ENCODE assay signal across 11 mouse cellular contexts in genomic region chr10:75568441-75568840, GRCm38 (mm10). TPM values are rescaled to one million over a fixed set of nuclear protein-coding genes. Genes with fewer than 3 reads are reported as not detected.
DNase-seq lines count a peak whose midpoint lies in the region; ATAC-seq and TF ChIP-seq lines count a peak whose summit lies in the region.
"Had no signal": no experiment of that assay in that cellular context is flagged by ENCODE, and none has a peak within 500 bp of the region (broad histone marks: within the 10 kb centered on the region; RNA-seq: fewer than 3 reads in every experiment).

No protein-coding gene starts in this region.

- no peaks in the 10 kb centered on the region for H3K36me3 ChIP-seq in hindbrain, embryonic 13.5 days
- no peaks in the 10 kb centered on the region for H3K36me3 ChIP-seq in hindbrain, embryonic 11.5 days (ENCODE audit: control insufficient read depth, insufficient read depth, low read length)
- no peaks in the 10 kb centered on the region for H3K36me3 ChIP-seq in embryonic facial prominence, embryonic 14.5 days (ENCODE audit: control insufficient read depth, insufficient read depth, low read length)
- no peaks in the 10 kb centered on the region for H3K36me3 ChIP-seq in kidney, embryonic 15.5 days
- peaks cover 7% of the 10 kb centered on the region for H3K36me3 ChIP-seq in small intestine, adult 2 months (ENCODE audit: control insufficient read depth, insufficient read depth, low read length)

- H3K4me1 ChIP-seq in hindbrain, embryonic 13.5 days (replicated peaks): no peaks in the 10 kb centered on the region
- no peaks in the 10 kb centered on the region for H3K4me1 ChIP-seq in hindbrain, embryonic 11.5 days (replicated peaks; ENCODE audit: control insufficient read depth, insufficient read depth, low read length)
- H3K4me1 ChIP-seq in embryonic facial prominence, embryonic 14.5 days (ENCODE audit: control insufficient read depth, insufficient read depth, low read length): no peaks in the 10 kb centered on the region
- H3K4me1 ChIP-seq in kidney, embryonic 15.5 days: peaks cover 61% of the 10 kb centered on the region
- peaks cover 6% of the 10 kb centered on the region for H3K4me1 ChIP-seq in small intestine, adult 2 months (ENCODE audit: control insufficient read depth, insufficient read depth, insufficient read length, low read length)

- no peak overlapping the region for H3K4me3 ChIP-seq in hindbrain, embryonic 13.5 days
- no peak overlapping the region for H3K4me3 ChIP-seq in hindbrain, embryonic 11.5 days (ENCODE audit: low read depth, low read length)
- H3K4me3 ChIP-seq in embryonic facial prominence, embryonic 14.5 days (ENCODE audit: low read depth, low read length): no peak overlapping the region
- H3K4me3 ChIP-seq in kidney, embryonic 15.5 days (replicated peaks): peak overlapping the region; percentile 39
- peak overlapping the region; percentile 53 for H3K4me3 ChIP-seq in small intestine, adult 2 months (ENCODE audit: low read depth, low read length)
- H3K4me3 ChIP-seq: myocyte had no signal

- H3K27ac ChIP-seq in hindbrain, embryonic 13.5 days: no peak overlapping the region
- H3K27ac ChIP-seq in hindbrain, embryonic 11.5 days (ENCODE audit: low read depth, low read length): no peak overlapping the region
- H3K27ac ChIP-seq in embryonic facial prominence, embryonic 14.5 days (replicated peaks; ENCODE audit: low read depth, low read length): no peak overlapping the region
- H3K27ac ChIP-seq in kidney, embryonic 15.5 days: peak overlapping the region; percentile 62
- no peak overlapping the region for H3K27ac ChIP-seq in small intestine, adult 2 months (ENCODE audit: insufficient read depth, low read depth, low read length)
- H3K27ac ChIP-seq: macrophage had no signal

- no peaks in the 10 kb centered on the region for H3K9me3 ChIP-seq in hindbrain, embryonic 13.5 days
- H3K9me3 ChIP-seq in hindbrain, embryonic 11.5 days (ENCODE audit: control insufficient read depth, low read length): no peaks in the 10 kb centered on the region
- no peaks in the 10 kb centered on the region for H3K9me3 ChIP-seq in embryonic facial prominence, embryonic 14.5 days (ENCODE audit: control insufficient read depth, low read length)
- H3K9me3 ChIP-seq in kidney, embryonic 15.5 days (replicated peaks): no peaks in the 10 kb centered on the region

- H3K9ac ChIP-seq in hindbrain, embryonic 13.5 days: 0 out of 2 replicates have a peak overlapping the region, but pooled peaks have one; percentile 13
- no peak overlapping the region for H3K9ac ChIP-seq in hindbrain, embryonic 11.5 days (ENCODE audit: low read depth, low read length)
- peak overlapping the region; percentile 19; the same call in 1 of the 2 replicates for H3K9ac ChIP-seq in embryonic facial prominence, embryonic 14.5 days (ENCODE audit: low read depth, low read length)
- H3K9ac ChIP-seq in kidney, embryonic 15.5 days: no peak overlapping the region

- no peak for ATAC-seq in hindbrain, embryonic 13.5 days (ENCODE audit: low FRiP score)
- ATAC-seq in hindbrain, embryonic 11.5 days (ENCODE audit: low FRiP score): no peak
- ATAC-seq in embryonic facial prominence, embryonic 14.5 days (ENCODE audit: low read depth): no peak; the same call in 1 of the 2 replicates
- 0 out of 2 replicates have a peak, but pooled peaks have one; percentile 14 for ATAC-seq in kidney, embryonic 15.5 days (replicated peaks; ENCODE audit: low FRiP score)
- ATAC-seq: hindbrain, embryonic 16.5 days had no signal

- WGBS in hindbrain, embryonic 13.5 days: 8% methylated on average over 11 of the region's 11 CpGs
- WGBS in hindbrain, embryonic 11.5 days: 9% methylated on average over 11 of the region's 11 CpGs
- 6% methylated on average over 11 of the region's 11 CpGs for WGBS in embryonic facial prominence, embryonic 14.5 days
- WGBS in kidney, embryonic 15.5 days: 4% methylated on average over 11 of the region's 11 CpGs
- 27% methylated on average over 11 of the region's 11 CpGs for WGBS in small intestine, adult 2 months

- TF ChIP-seq CTCF in small intestine, adult 2 months (IDR thresholded peaks at IDR 0.05; ENCODE audit: extremely low read depth, insufficient read length, insufficient replicate concordance, low read depth, low read length): no peak

- no peak overlapping the region for H3K4me2 ChIP-seq in hindbrain, embryonic 13.5 days
- no peak overlapping the region for H3K4me2 ChIP-seq in hindbrain, embryonic 11.5 days (replicated peaks; ENCODE audit: low read depth, low read length)
- H3K4me2 ChIP-seq in embryonic facial prominence, embryonic 14.5 days (ENCODE audit: low read depth, low read length): no peak overlapping the region
- peak overlapping the region; percentile 53 for H3K4me2 ChIP-seq in kidney, embryonic 15.5 days

- no peak for DNase-seq in hindbrain, embryonic 11.5 days (ENCODE audit: low spot score)
- DNase-seq in embryonic facial prominence, embryonic 14.5 days (ENCODE audit: low spot score): no peak
- DNase-seq in cerebellum, postnatal 4 days (ENCODE audit: low spot score in 2 of 2): no peak
- no peak for DNase-seq in adrenal gland, adult 8-10 months

- no peak for TF ChIP-seq POLR2A in small intestine, adult 2 months (IDR thresholded peaks at IDR 0.05; ENCODE audit: low read depth, low read length)

- peaks cover 12% of the 10 kb centered on the region for H3K27me3 ChIP-seq in hindbrain, embryonic 13.5 days
- H3K27me3 ChIP-seq in hindbrain, embryonic 11.5 days (ENCODE audit: control insufficient read depth, insufficient read depth, low read length): no peaks in the 10 kb centered on the region; the same call in 1 of the 2 replicates
- H3K27me3 ChIP-seq in embryonic facial prominence, embryonic 14.5 days (replicated peaks; ENCODE audit: control insufficient read depth, insufficient read depth, low read length): no peaks in the 10 kb centered on the region
- H3K27me3 ChIP-seq in kidney, embryonic 15.5 days: no peaks in the 10 kb centered on the region
- H3K27me3 ChIP-seq in small intestine, adult 2 months (ENCODE audit: control insufficient read depth, insufficient read depth, low read length): no peaks in the 10 kb centered on the region

RNA-seq across cellular contexts. Expression of gene Ggt1, which starts 7.0 kb away (rescaled TPM):
- polyA plus RNA-seq in hindbrain, embryonic 13.5 days (2015; fragmentation: Nextera tagmentation; extraction: Ambion mirVana): 1.2 and 1.8 TPM in 2 replicates
- 1.7 and 2.2 TPM in 2 replicates for polyA plus RNA-seq in hindbrain, embryonic 11.5 days (2014; fragmentation: Nextera tagmentation; extraction: Ambion mirVana)
- polyA plus RNA-seq in embryonic facial prominence, embryonic 14.5 days (2014; fragmentation: Nextera tagmentation; extraction: Ambion mirVana): 0.39 and 1.4 TPM in 2 replicates
- polyA plus RNA-seq in kidney, embryonic 15.5 days (2015; fragmentation: Nextera tagmentation; extraction: Ambion mirVana): 128 and 137 TPM in 2 replicates
- polyA plus RNA-seq in small intestine, adult 2 months (2012; rRNA removed): 454 and 722 TPM in 2 replicates
- under 1 TPM in 2 of 4 experiments, not detected in 2; 0.40 to 0.42 TPM for total RNA-seq in adrenal gland, adult 8-10 months (2022)
- total RNA-seq: gastrocnemius, adult 8-10 months had no signal
- polyA plus RNA-seq: macrophage had no signal

RNA-seq across cellular contexts. Expression of gene Lrrc75b, which starts 8.3 kb away (rescaled TPM):
- polyA plus RNA-seq in hindbrain, embryonic 13.5 days (2015; fragmentation: Nextera tagmentation; extraction: Ambion mirVana): 24.8 and 27.3 TPM in 2 replicates
- polyA plus RNA-seq in hindbrain, embryonic 11.5 days (2014; fragmentation: Nextera tagmentation; extraction: Ambion mirVana): 4.8 and 6.2 TPM in 2 replicates
- 5.7 and 7.9 TPM in 2 replicates for polyA plus RNA-seq in embryonic facial prominence, embryonic 14.5 days (2014; fragmentation: Nextera tagmentation; extraction: Ambion mirVana)
- polyA plus RNA-seq in kidney, embryonic 15.5 days (2015; fragmentation: Nextera tagmentation; extraction: Ambion mirVana): 3.0 and 3.1 TPM in 2 replicates
- polyA plus RNA-seq in small intestine, adult 2 months (2012; rRNA removed): 1.8 and 1.9 TPM in 2 replicates
- under 1 TPM; 0.19 to 0.37 (median 0.26) TPM for total RNA-seq in adrenal gland, adult 8-10 months (2022)
- polyA plus RNA-seq: macrophage had no signal

RNA-seq across cellular contexts. Expression of gene Ggt5, which starts 20.7 kb away (rescaled TPM):
- polyA plus RNA-seq in hindbrain, embryonic 13.5 days (2015; fragmentation: Nextera tagmentation; extraction: Ambion mirVana): 1.9 TPM in 2 replicates
- polyA plus RNA-seq in hindbrain, embryonic 11.5 days (2014; fragmentation: Nextera tagmentation; extraction: Ambion mirVana): 0.31 and 0.66 TPM in 2 replicates
- 3.1 and 3.9 TPM in 2 replicates for polyA plus RNA-seq in embryonic facial prominence, embryonic 14.5 days (2014; fragmentation: Nextera tagmentation; extraction: Ambion mirVana)
- 6.7 and 7.7 TPM in 2 replicates for polyA plus RNA-seq in kidney, embryonic 15.5 days (2015; fragmentation: Nextera tagmentation; extraction: Ambion mirVana)
- 17.9 and 27.0 TPM in 2 replicates for polyA plus RNA-seq in small intestine, adult 2 months (2012; rRNA removed)
- total RNA-seq in adrenal gland, adult 8-10 months (2022): 1 to 10 TPM; 4.2 to 9.6 (median 5.7) TPM

RNA-seq across cellular contexts. Expression of gene Gucd1, which starts 50.7 kb away (rescaled TPM):
- 22.3 and 22.9 TPM in 2 replicates for polyA plus RNA-seq in hindbrain, embryonic 13.5 days (2015; fragmentation: Nextera tagmentation; extraction: Ambion mirVana)
- polyA plus RNA-seq in hindbrain, embryonic 11.5 days (2014; fragmentation: Nextera tagmentation; extraction: Ambion mirVana): 26.7 and 29.8 TPM in 2 replicates
- 32.9 and 35.8 TPM in 2 replicates for polyA plus RNA-seq in embryonic facial prominence, embryonic 14.5 days (2014; fragmentation: Nextera tagmentation; extraction: Ambion mirVana)
- 44.2 and 46.0 TPM in 2 replicates for polyA plus RNA-seq in kidney, embryonic 15.5 days (2015; fragmentation: Nextera tagmentation; extraction: Ambion mirVana)
- polyA plus RNA-seq in small intestine, adult 2 months (2012; rRNA removed): 111 and 261 TPM in 2 replicates
- total RNA-seq in adrenal gland, adult 8-10 months (2022): 10 to 100 TPM; 20.3 to 23.9 (median 23.2) TPM

RNA-seq across cellular contexts. Expression of gene Snrpd3, which starts 51.1 kb away (rescaled TPM):
- polyA plus RNA-seq in hindbrain, embryonic 13.5 days (2015; fragmentation: Nextera tagmentation; extraction: Ambion mirVana): 148 and 153 TPM in 2 replicates
- polyA plus RNA-seq in hindbrain, embryonic 11.5 days (2014; fragmentation: Nextera tagmentation; extraction: Ambion mirVana): 180 and 205 TPM in 2 replicates
- 147 and 162 TPM in 2 replicates for polyA plus RNA-seq in embryonic facial prominence, embryonic 14.5 days (2014; fragmentation: Nextera tagmentation; extraction: Ambion mirVana)
- polyA plus RNA-seq in kidney, embryonic 15.5 days (2015; fragmentation: Nextera tagmentation; extraction: Ambion mirVana): 175 and 183 TPM in 2 replicates
- 5.2 and 7.4 TPM in 2 replicates for polyA plus RNA-seq in small intestine, adult 2 months (2012; rRNA removed)
- 10 to 100 TPM; 82.7 to 88.0 (median 86.2) TPM for total RNA-seq in adrenal gland, adult 8-10 months (2022)

Comparison
In these comparisons a context has a peak if more than half of its experiments do, and no peak if none do; other contexts are left out.
1. H3K9ac ChIP-seq: peak in hindbrain, embryonic 13.5 days (single experiment) and embryonic facial prominence, embryonic 14.5 days (single experiment); none in hindbrain, embryonic 11.5 days (single experiment) and kidney, embryonic 15.5 days (single experiment).
2. H3K4me3 ChIP-seq: peak in kidney, embryonic 15.5 days (single experiment) and small intestine, adult 2 months (single experiment); none in hindbrain, embryonic 13.5 days (single experiment), hindbrain, embryonic 11.5 days (single experiment) and embryonic facial prominence, embryonic 14.5 days (single experiment).
3. RNA of gene Ggt1, which starts 7.0 kb away (polyA plus RNA-seq): 454 to 722 TPM in small intestine, adult 2 months and 128 to 137 TPM in kidney, embryonic 15.5 days; 1.7 to 2.2 TPM in hindbrain, embryonic 11.5 days, 1.2 to 1.8 TPM in hindbrain, embryonic 13.5 days and 0.39 to 1.4 TPM in embryonic facial prominence, embryonic 14.5 days; every median in the first group is over 10 times any median in the second.